Mouse (Mus musculus) forebrain, embryonic 14.5 days (tissue): ENCODE results near the gene Elmod3. TPM values are rescaled to one million over a fixed set of nuclear protein-coding genes. Genes with fewer than 3 reads are reported as not detected.

ENCODE experiments used
- ATAC-seq: fragments of 200-750 bp; cut with Nextera tagmentation; 2 replicates; pipeline ENCODE4 v1.8.0; 2017; ENCODE audit warnings: mild to moderate bottlenecking, moderate library complexity
- DNase-seq: peaks from one replicate; pipeline ENCODE4 v3.0.0-alpha.2; 2015; ENCODE audit warnings: low spot score
- H3K27ac ChIP-seq: fragments of 300-500 bp; sonication (generic); 2 replicates; pipeline ENCODE4 v1.5.1; 2014; ENCODE audit warnings: low read depth, mild to moderate bottlenecking, control low read depth, low read length, moderate library complexity
- H3K27me3 ChIP-seq: fragments of 300-500 bp; sonication (generic); replicated peaks from 2 replicates; pipeline ENCODE4 v1.6.1; 2014; ENCODE audit warnings: low read length, control low read depth, mixed read lengths; ENCODE audit not compliant: control insufficient read depth, insufficient read depth
- H3K36me3 ChIP-seq: fragments of 300-500 bp; sonication (generic); 2 replicates; pipeline ENCODE4 v1.6.1; 2014; ENCODE audit warnings: low read length, control low read depth; ENCODE audit not compliant: control insufficient read depth, insufficient read depth
- H3K4me1 ChIP-seq: fragments of 300-500 bp; sonication (generic); 2 replicates; pipeline ENCODE4 v1.6.1; 2014; ENCODE audit warnings: antibody characterized with exemption, low read length, control low read depth; ENCODE audit not compliant: control insufficient read depth, insufficient read depth
- H3K4me2 ChIP-seq: fragments of 300-500 bp; sonication (generic); 2 replicates; pipeline ENCODE4 v1.6.1; 2014; ENCODE audit warnings: mild to moderate bottlenecking, control low read depth, low read length
- H3K4me3 ChIP-seq: fragments of 300-500 bp; sonication (generic); 2 replicates; pipeline ENCODE4 v1.5.1; 2014; ENCODE audit warnings: low read depth, low read length, control low read depth
- H3K9ac ChIP-seq: fragments of 300-500 bp; sonication (generic); 2 replicates; pipeline ENCODE4 v1.6.1; 2014; ENCODE audit warnings: mild to moderate bottlenecking, low read length, control low read depth, moderate library complexity
- H3K9me3 ChIP-seq: fragments of 300-500 bp; sonication (generic); replicated peaks from 2 replicates; pipeline ENCODE4 v1.6.1; 2016; ENCODE audit warnings: low read length, control low read depth, mixed read lengths; ENCODE audit not compliant: control insufficient read depth
- WGBS: fragments of 180-500 bp; shearing (Covaris S2); extraction: QIAGEN DNeasy Blood & Tissue Kit; methylation state at CpG from one replicate; pipeline ENCODE4 v1.1.7; 2014; 5-methylcytosine and 5-hydroxymethylcytosine counted together
- polyA plus RNA-seq: library from polyadenylated mRNA; unstranded; fragments of >200 nt; fragmentation: Nextera tagmentation; extraction: Ambion mirVana; gene quantifications from 2 replicates; pipeline ENCODE4 v1.2.1, GENCODE M21; 2014

The Elmod3 gene
- polyA plus RNA-seq, 1 experiment from 2014 or later = 19.2 TPM

GRCm38 (mm10) chr6:72631700-72632099, 33.5 kb upstream of the Elmod3 start:
- Histone ChIP-seq H3K4me1 (no peaks in the 10 kb centered on the region), H3K4me2 (no peak overlapping the region), H3K27me3 (no peaks in the 10 kb centered on the region), H3K36me3 (peaks cover 10% of the 10 kb centered on the region; the same call in 1 of the 2 replicates), H3K27ac (no peak overlapping the region), H3K9ac (no peak overlapping the region), H3K9me3 (no peaks in the 10 kb centered on the region), H3K4me3 (no peak overlapping the region)
- ATAC-seq (no peak; the same call in 1 of the 2 replicates), DNase-seq (no peak)
- 79% methylated on average over 6 of the region's 6 CpGs for WGBS

- DNase-seq = no peak
- WGBS = 92% methylated on average over 14 of the region's 14 CpGs
- no peak for ATAC-seq
- Histone ChIP-seq H3K4me3 (no peak overlapping the region), H3K9ac (no peak overlapping the region), H3K4me1 (no peaks in the 10 kb centered on the region), H3K9me3 (no peaks in the 10 kb centered on the region), H3K27me3 (no peaks in the 10 kb centered on the region), H3K36me3 (peaks cover 10% of the 10 kb centered on the region; the same call in 1 of the 2 replicates), H3K4me2 (no peak overlapping the region), H3K27ac (no peak overlapping the region)
Observed at GRCm38 (mm10) chr6:72630961-72631360, 32.7 kb upstream of the Elmod3 start.

GRCm38 (mm10) chr6:72630370-72630769, 32.2 kb upstream of the Elmod3 start:
- Histone ChIP-seq H3K4me2 (no peak overlapping the region), H3K36me3 (peaks cover 10% of the 10 kb centered on the region; the same call in 1 of the 2 replicates), H3K4me1 (no peaks in the 10 kb centered on the region), H3K9ac (no peak overlapping the region), H3K27ac (no peak overlapping the region), H3K4me3 (no peak overlapping the region), H3K9me3 (no peaks in the 10 kb centered on the region), H3K27me3 (no peaks in the 10 kb centered on the region)
- WGBS = 97% methylated on average over 2 of the region's 2 CpGs
- no peak for DNase-seq
- no peak for ATAC-seq

GRCm38 (mm10) chr6:72627276-72627675, 29.1 kb upstream of the Elmod3 start:
- Histone ChIP-seq H3K9me3 (no peaks in the 10 kb centered on the region), H3K4me3 (no peak overlapping the region), H3K4me2 (no peak overlapping the region), H3K9ac (no peak overlapping the region), H3K4me1 (no peaks in the 10 kb centered on the region), H3K27me3 (no peaks in the 10 kb centered on the region), H3K27ac (no peak overlapping the region), H3K36me3 (peaks cover 10% of the 10 kb centered on the region; the same call in 1 of the 2 replicates)
- no peak for ATAC-seq
- DNase-seq = no peak
- WGBS = 92% methylated on average over 16 of the region's 16 CpGs

GRCm38 (mm10) chr6:72626391-72626790, 28.2 kb upstream of the Elmod3 start:
- ATAC-seq (no peak), DNase-seq (no peak)
- Histone ChIP-seq H3K4me2 (no peak overlapping the region), H3K9ac (no peak overlapping the region), H3K4me3 (no peak overlapping the region), H3K36me3 (peaks cover 10% of the 10 kb centered on the region; the same call in 1 of the 2 replicates), H3K27ac (no peak overlapping the region), H3K9me3 (no peaks in the 10 kb centered on the region), H3K27me3 (no peaks in the 10 kb centered on the region), H3K4me1 (no peaks in the 10 kb centered on the region)
- WGBS = 88% methylated on average over 7 of the region's 7 CpGs

- H3K4me1 ChIP-seq = no peaks in the 10 kb centered on the region
- no peak overlapping the region for H3K4me2 ChIP-seq
- no peak overlapping the region for H3K4me3 ChIP-seq
- no peaks in the 10 kb centered on the region for H3K9me3 ChIP-seq
- no peak overlapping the region for H3K27ac ChIP-seq
- no peak overlapping the region for H3K9ac ChIP-seq
- H3K36me3 ChIP-seq = no peaks in the 10 kb centered on the region
- 93% methylated on average over 8 of the region's 8 CpGs for WGBS
- no peaks in the 10 kb centered on the region for H3K27me3 ChIP-seq
- DNase-seq (no peak), ATAC-seq (no peak)
Observed at GRCm38 (mm10) chr6:72623661-72624402, 25.6 kb upstream of the Elmod3 start.

- WGBS = 49% methylated on average over 3 of the region's 3 CpGs
- no peak overlapping the region for H3K9ac ChIP-seq
- no peak for DNase-seq
- H3K4me3 ChIP-seq = no peak overlapping the region
- H3K27ac ChIP-seq = no peak overlapping the region
- H3K27me3 ChIP-seq = no peaks in the 10 kb centered on the region
- no peaks in the 10 kb centered on the region for H3K9me3 ChIP-seq
- H3K4me2 ChIP-seq = no peak overlapping the region
- H3K36me3 ChIP-seq = no peaks in the 10 kb centered on the region
- no peak for ATAC-seq
- H3K4me1 ChIP-seq = no peaks in the 10 kb centered on the region
Observed at GRCm38 (mm10) chr6:72622917-72623316, 24.7 kb upstream of the Elmod3 start.

GRCm38 (mm10) chr6:72620920-72621319, 22.7 kb upstream of the Elmod3 start:
- 87% methylated on average over 5 of the region's 5 CpGs for WGBS
- Histone ChIP-seq H3K4me1 (peaks cover 6% of the 10 kb centered on the region), H3K36me3 (no peaks in the 10 kb centered on the region), H3K27me3 (no peaks in the 10 kb centered on the region), H3K9ac (no peak overlapping the region), H3K9me3 (no peaks in the 10 kb centered on the region), H3K27ac (no peak overlapping the region), H3K4me3 (no peak overlapping the region), H3K4me2 (no peak overlapping the region)
- DNase-seq (no peak), ATAC-seq (no peak)

- WGBS = 69% methylated on average over 12 of the region's 12 CpGs
- Histone ChIP-seq H3K9me3 (no peaks in the 10 kb centered on the region), H3K36me3 (no peaks in the 10 kb centered on the region), H3K27ac (no peak overlapping the region), H3K4me3 (no peak overlapping the region), H3K9ac (no peak overlapping the region), H3K4me1 (peaks cover 16% of the 10 kb centered on the region), H3K27me3 (no peaks in the 10 kb centered on the region), H3K4me2 (no peak overlapping the region)
- DNase-seq = no peak
- ATAC-seq = no peak
Observed at GRCm38 (mm10) chr6:72619734-72620532, 21.7 kb upstream of the Elmod3 start.
